Mouse (Mus musculus): ENCODE measurements around the gene Auts2. TPM values are rescaled to one million over a fixed set of nuclear protein-coding genes. Genes with fewer than 3 reads are reported as not detected.

Gene Auts2
- polyA plus RNA-seq, 1 experiment from 2014 or later: 7.5 TPM

GRCm38 (mm10) chr5:131630577-131630976, 912.6 kb downstream of the Auts2 start:
- no peak for ATAC-seq (replicated peaks; ENCODE audit: low FRiP score, low read depth)
- no peaks in the 10 kb centered on the region for H3K27me3 ChIP-seq (ENCODE audit: insufficient read depth, low read length)
- peaks cover 3% of the 10 kb centered on the region; the same call in 1 of the 2 replicates for H3K4me1 ChIP-seq (replicated peaks; ENCODE audit: insufficient read depth, low read length)
- peak; percentile 47 for DNase-seq (ENCODE audit: low spot score)
- TF ChIP-seq CTCF (IDR thresholded peaks at IDR 0.05; ENCODE audit: low read depth): no peak
- H3K9me3 ChIP-seq (replicated peaks; ENCODE audit: low read length): no peaks in the 10 kb centered on the region
- no peak overlapping the region for H3K9ac ChIP-seq (ENCODE audit: low read depth, low read length)
- H3K4me2 ChIP-seq (ENCODE audit: low read length): no peak overlapping the region
- H3K4me3 ChIP-seq (replicated peaks; ENCODE audit: low read depth, low read length): no peak overlapping the region
- H3K36me3 ChIP-seq (ENCODE audit: insufficient read depth, low read length): no peaks in the 10 kb centered on the region
- WGBS: 23% methylated on average over 7 of the region's 7 CpGs
- peak overlapping the region; percentile 19; the same call in 1 of the 2 replicates for H3K27ac ChIP-seq

- H3K4me3 ChIP-seq (replicated peaks; ENCODE audit: low read depth, low read length): peak overlapping the region; percentile 23
Observed at GRCm38 (mm10) chr5:131616113-131616876, 926.8 kb downstream of the Auts2 start.

GRCm38 (mm10) chr5:131614238-131614637, 928.9 kb downstream of the Auts2 start:
- Histone ChIP-seq H3K36me3 (ENCODE audit: insufficient read depth, low read length) (no peaks in the 10 kb centered on the region), H3K9me3 (replicated peaks; ENCODE audit: low read length) (no peaks in the 10 kb centered on the region), H3K9ac (ENCODE audit: low read depth, low read length) (no peak overlapping the region), H3K27me3 (ENCODE audit: insufficient read depth, low read length) (0 out of 2 replicates have a peak, but pooled peaks cover 15% of the 10 kb centered on the region), H3K4me3 (replicated peaks; ENCODE audit: low read depth, low read length) (no peak overlapping the region), H3K4me2 (ENCODE audit: low read length) (no peak overlapping the region), H3K27ac (no peak overlapping the region), H3K4me1 (replicated peaks; ENCODE audit: insufficient read depth, low read length) (peaks cover 5% of the 10 kb centered on the region; the same call in 1 of the 2 replicates)
- 91% methylated on average over 2 of the region's 2 CpGs for WGBS
- ATAC-seq (replicated peaks; ENCODE audit: low FRiP score, low read depth): no peak
- no peak for DNase-seq (ENCODE audit: low spot score)
- TF ChIP-seq CTCF (IDR thresholded peaks at IDR 0.05; ENCODE audit: low read depth): no peak

More at GRCm38 (mm10) chr5:131616113-131616876, 926.8 kb downstream of the Auts2 start:
- Histone ChIP-seq H3K36me3 (ENCODE audit: insufficient read depth, low read length) (no peaks in the 10 kb centered on the region), H3K9me3 (replicated peaks; ENCODE audit: low read length) (no peaks in the 10 kb centered on the region), H3K27ac (no peak overlapping the region), H3K27me3 (ENCODE audit: insufficient read depth, low read length) (0 out of 2 replicates have a peak, but pooled peaks cover 15% of the 10 kb centered on the region), H3K9ac (ENCODE audit: low read depth, low read length) (peak overlapping the region; percentile 24; the same call in 1 of the 2 replicates), H3K4me1 (replicated peaks; ENCODE audit: insufficient read depth, low read length) (peaks cover 5% of the 10 kb centered on the region; the same call in 1 of the 2 replicates), H3K4me2 (ENCODE audit: low read length) (peak overlapping the region; percentile 60)
- peak; percentile 47 for DNase-seq (ENCODE audit: low spot score)
- peak; percentile 52; the same call in 1 of the 2 replicates for ATAC-seq (replicated peaks; ENCODE audit: low FRiP score, low read depth)
- no peak for TF ChIP-seq CTCF (IDR thresholded peaks at IDR 0.05; ENCODE audit: low read depth)
- WGBS: 3% methylated on average over 40 of the region's 40 CpGs

DNA sequence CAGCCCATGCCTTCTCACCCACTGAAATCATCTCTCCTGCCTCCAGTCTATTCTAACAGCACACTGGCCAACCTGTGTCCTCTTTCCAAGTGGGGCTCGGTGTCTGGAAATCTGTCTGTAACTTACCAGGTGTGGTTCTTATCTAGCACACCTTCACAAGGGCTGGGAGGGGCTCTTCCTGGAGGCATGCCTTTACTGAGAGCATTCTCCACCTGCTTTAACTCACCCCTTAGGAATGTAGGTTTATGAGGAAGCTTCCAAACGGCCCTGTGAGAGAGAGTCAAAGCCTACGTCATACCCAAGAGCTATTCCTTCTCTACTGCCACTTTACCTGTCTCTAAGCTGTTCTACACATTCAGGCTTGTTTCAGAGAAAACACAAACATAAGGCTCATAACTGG, 929.8 kb downstream of the Auts2 start:
- no peaks in the 10 kb centered on the region for H3K36me3 ChIP-seq (ENCODE audit: insufficient read depth, low read length)
- H3K27ac ChIP-seq: no peak overlapping the region
- TF ChIP-seq CTCF (IDR thresholded peaks at IDR 0.05; ENCODE audit: low read depth): no peak
- no peaks in the 10 kb centered on the region for H3K9me3 ChIP-seq (replicated peaks; ENCODE audit: low read length)
- H3K27me3 ChIP-seq (ENCODE audit: insufficient read depth, low read length): 0 out of 2 replicates have a peak, but pooled peaks cover 15% of the 10 kb centered on the region
- ATAC-seq (replicated peaks; ENCODE audit: low FRiP score, low read depth) (no peak), DNase-seq (ENCODE audit: low spot score) (no peak)
- WGBS: 78% methylated on average over 3 of the region's 3 CpGs
- no peak overlapping the region for H3K4me2 ChIP-seq (ENCODE audit: low read length)
- H3K4me1 ChIP-seq (replicated peaks; ENCODE audit: insufficient read depth, low read length): peaks cover 5% of the 10 kb centered on the region; the same call in 1 of the 2 replicates
- no peak overlapping the region for H3K9ac ChIP-seq (ENCODE audit: low read depth, low read length)
- no peak overlapping the region for H3K4me3 ChIP-seq (replicated peaks; ENCODE audit: low read depth, low read length)

GRCm38 (mm10) chr5:131610702-131611101, 932.4 kb downstream of the Auts2 start:
- H3K9me3 ChIP-seq (replicated peaks; ENCODE audit: low read length): no peaks in the 10 kb centered on the region
- H3K4me1 ChIP-seq (replicated peaks; ENCODE audit: insufficient read depth, low read length): no peaks in the 10 kb centered on the region
- no peak overlapping the region for H3K27ac ChIP-seq
- H3K9ac ChIP-seq (ENCODE audit: low read depth, low read length): no peak overlapping the region
- H3K4me2 ChIP-seq (ENCODE audit: low read length): no peak overlapping the region
- ATAC-seq (replicated peaks; ENCODE audit: low FRiP score, low read depth): no peak
- TF ChIP-seq CTCF (IDR thresholded peaks at IDR 0.05; ENCODE audit: low read depth): no peak
- DNase-seq (ENCODE audit: low spot score): no peak
- H3K4me3 ChIP-seq (replicated peaks; ENCODE audit: low read depth, low read length): no peak overlapping the region
- H3K36me3 ChIP-seq (ENCODE audit: insufficient read depth, low read length): no peaks in the 10 kb centered on the region
- 54% methylated on average over 10 of the region's 10 CpGs for WGBS
- 0 out of 2 replicates have a peak, but pooled peaks cover 6% of the 10 kb centered on the region for H3K27me3 ChIP-seq (ENCODE audit: insufficient read depth, low read length)

DNA sequence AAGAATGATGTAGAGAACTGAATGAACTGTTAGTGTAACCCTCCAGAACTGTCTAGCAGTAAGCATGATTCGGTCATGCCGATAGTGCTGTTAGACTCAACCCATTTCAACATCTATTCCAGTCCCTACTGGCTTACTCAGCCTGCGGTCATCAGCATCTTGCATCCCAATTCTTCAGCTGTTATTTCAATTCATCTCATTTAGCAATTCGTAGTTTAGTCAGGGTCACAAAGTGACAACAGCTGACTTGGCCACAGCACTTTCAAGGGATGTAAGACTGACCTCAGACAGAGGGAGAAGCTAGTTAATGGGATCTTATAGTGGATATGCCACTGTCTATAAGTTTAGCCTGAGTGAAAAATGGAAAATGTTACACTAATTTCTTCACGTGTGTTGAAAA, 936.4 kb downstream of the Auts2 start:
- Histone ChIP-seq H3K27ac (no peak overlapping the region), H3K9ac (ENCODE audit: low read depth, low read length) (no peak overlapping the region), H3K9me3 (replicated peaks; ENCODE audit: low read length) (no peaks in the 10 kb centered on the region), H3K36me3 (ENCODE audit: insufficient read depth, low read length) (no peaks in the 10 kb centered on the region), H3K27me3 (ENCODE audit: insufficient read depth, low read length) (no peaks in the 10 kb centered on the region), H3K4me3 (replicated peaks; ENCODE audit: low read depth, low read length) (no peak overlapping the region), H3K4me1 (replicated peaks; ENCODE audit: insufficient read depth, low read length) (no peaks in the 10 kb centered on the region), H3K4me2 (ENCODE audit: low read length) (no peak overlapping the region)
- no peak for TF ChIP-seq CTCF (IDR thresholded peaks at IDR 0.05; ENCODE audit: low read depth)
- DNase-seq (ENCODE audit: low spot score) (no peak), ATAC-seq (replicated peaks; ENCODE audit: low FRiP score, low read depth) (no peak)
- WGBS: 94% methylated on average over 5 of the region's 5 CpGs

Measured in kidney, postnatal 0 days (tissue).